Mouse (Mus musculus) spleen, adult 10 weeks (tissue): ENCODE data around the gene Syngr3. TPM values are rescaled to one million over a fixed set of nuclear protein-coding genes. Genes with fewer than 3 reads are reported as not detected.

Source experiments
- polyA plus RNA-seq: library from polyadenylated mRNA; stranded (reverse); fragments of 350-450 nt; fragmentation: Illumina TruSeq; extraction: RNeasy Lipid Tissue Mini Kit (QIAGEN cat#74804); gene quantifications from one replicate; pipeline ENCODE4 v1.2.3, GENCODE M21; 2015; ENCODE audit warnings: low replicate concordance; ENCODE audit not compliant: insufficient read depth

Syngr3 gene
- not detected for polyA plus RNA-seq

DNA sequence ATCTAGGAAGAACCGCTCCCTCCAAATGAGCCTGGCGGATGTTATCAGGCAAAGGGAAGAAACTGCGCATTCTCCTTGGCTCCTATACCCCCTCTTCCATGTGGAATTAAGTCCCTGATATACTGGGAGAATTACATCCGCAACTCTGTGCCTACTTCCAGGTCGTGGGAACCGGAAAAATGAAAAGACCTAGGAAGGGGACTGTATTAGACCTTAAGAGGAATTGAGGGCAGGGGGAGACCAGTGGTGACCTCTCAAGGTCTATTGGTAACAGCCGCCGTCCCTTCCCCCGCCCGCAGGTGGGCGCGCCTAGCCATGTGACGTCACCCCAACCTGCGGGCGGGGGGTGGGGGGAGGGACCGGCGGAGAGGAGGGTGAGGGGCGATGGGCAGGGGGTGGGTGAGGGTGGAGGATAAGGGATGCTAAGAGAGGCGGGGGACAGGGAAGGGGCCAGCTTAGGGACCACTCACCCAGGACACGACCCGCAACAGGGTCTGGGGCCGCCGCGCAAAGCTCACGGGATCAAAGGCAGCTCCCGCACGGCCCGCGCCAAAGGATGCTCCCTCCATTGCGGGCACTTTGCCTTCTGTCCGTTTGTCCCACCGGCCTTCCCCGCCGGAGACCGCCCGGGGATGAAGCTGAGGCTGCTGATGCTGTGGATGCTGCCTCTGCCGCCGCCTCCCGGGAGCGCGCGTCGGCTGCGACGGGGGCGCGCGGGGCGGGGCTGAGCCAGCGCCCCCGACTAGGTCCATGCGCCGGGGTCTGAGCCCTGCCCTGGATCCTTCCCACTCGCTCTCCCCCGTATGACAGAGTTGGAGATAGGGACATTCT is at the start of gene Syngr3:
TSS of gene Syngr3 (minus strand) at position 705 of the 831 bp plus-strand sequence.

DNA sequence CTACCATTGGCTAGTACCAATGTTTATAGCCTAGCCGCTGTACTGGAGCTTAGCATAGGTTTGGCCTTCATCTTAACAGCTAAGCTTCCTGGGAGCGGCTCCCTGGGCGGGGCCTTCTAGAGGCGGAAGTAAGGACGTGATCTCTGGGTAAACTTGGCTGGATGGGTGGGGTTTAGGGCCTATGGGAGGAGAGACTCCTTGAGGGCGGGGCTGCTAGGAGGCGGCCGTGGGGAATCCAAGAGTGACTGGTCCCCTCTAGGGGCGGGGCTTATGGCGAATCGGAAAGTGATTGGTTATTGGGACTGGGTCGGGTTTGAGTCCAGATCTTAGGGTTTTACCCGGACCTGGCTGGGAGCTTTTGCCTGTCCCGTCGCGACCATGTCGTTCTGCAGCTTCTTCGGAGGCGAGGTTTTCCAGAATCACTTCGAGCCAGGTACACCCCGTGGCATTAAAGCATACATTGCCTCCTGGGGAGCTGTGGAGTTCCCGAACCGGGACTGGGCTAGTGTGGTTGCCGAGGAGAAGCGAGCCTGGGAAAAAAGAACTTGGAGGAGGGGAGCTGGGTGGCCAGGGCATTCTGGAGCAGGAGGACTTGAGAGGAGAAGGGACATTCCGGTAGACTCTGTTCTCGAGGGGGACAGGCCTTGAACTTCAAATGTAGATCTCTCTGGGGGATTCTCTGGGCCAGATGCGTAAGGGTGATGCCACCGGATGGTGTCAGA is 46.7 kb upstream of the Syngr3 start, which contains the start of gene Msrb1:
TSS of gene Msrb1 (plus strand) at position 313 of the 722 bp plus-strand sequence.

GRCm38 (mm10) chr17:24727618-24728017 is 37.9 kb upstream of the Syngr3 start, which contains the start of gene Rpl3l:
Gene Rpl3l, plus strand, starts transcription at chr17:24727820.

GRCm38 (mm10) chr17:24724184-24724583 is 34.4 kb upstream of the Syngr3 start, which contains the start of gene Ndufb10:
Gene Ndufb10, minus strand, starts transcription at chr17:24724478.

GRCm38 (mm10) chr17:24717943-24718342 is 28.2 kb upstream of the Syngr3 start, which contains the start of the genes Rnf151 and Rps2:
Gene Rnf151, minus strand, starts transcription at chr17:24718063.
Gene Rps2, plus strand, starts transcription at chr17:24718116.

GRCm38 (mm10) chr17:24706982-24707800 is 17.4 kb upstream of the Syngr3 start, which contains the start of gene Tbl3:
Gene Tbl3, minus strand, starts transcription at chr17:24707660.

GRCm38 (mm10) chr17:24696011-24696697 is 6.4 kb upstream of the Syngr3 start, which contains the start of the genes Gfer and Noxo1:
Gene Gfer, minus strand, starts transcription at chr17:24696156.
Gene Noxo1, plus strand, starts transcription at chr17:24696234.

DNA sequence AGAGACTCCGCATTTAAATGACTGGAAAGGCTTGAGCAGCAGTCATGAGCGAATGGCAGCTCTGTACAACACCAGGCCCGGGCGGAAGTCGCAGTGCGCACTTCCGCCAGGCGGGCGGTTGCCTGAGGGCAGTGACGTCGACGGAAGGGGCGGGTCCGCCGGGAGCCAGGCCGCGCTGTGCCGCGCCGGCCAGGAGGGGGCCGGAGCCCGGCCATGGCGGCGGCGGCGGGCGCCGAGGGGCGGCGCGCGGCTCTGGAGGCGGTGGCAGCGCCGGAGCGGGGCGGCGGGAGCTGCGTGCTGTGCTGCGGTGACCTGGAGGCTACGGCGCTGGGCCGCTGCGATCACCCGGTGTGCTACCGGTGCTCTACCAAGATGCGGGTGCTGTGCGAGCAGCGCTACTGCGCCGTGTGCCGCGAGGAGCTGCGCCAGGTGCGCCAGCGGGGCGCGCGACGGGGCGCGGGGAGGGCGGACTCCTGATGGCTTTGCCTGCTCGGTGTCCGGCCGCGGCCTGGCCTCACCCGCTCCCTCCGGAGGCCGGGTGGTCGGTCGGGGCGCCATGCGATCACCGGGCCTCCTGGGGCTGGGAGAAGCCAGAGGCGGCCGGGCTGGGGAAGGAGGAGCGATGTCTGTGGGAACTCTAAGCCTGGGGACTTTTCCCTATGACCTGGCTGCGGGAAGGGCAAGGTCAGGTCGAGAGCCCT is 20.1 kb downstream of the Syngr3 start, which contains the start of gene Zfp598:
TSS of gene Zfp598 (plus strand) at position 143 of the 701 bp plus-strand sequence.

GRCm38 (mm10) chr17:24658017-24658758 is 31.6 kb downstream of the Syngr3 start, which contains the start of gene Npw:
Gene Npw, minus strand, starts transcription at chr17:24658457.

DNA sequence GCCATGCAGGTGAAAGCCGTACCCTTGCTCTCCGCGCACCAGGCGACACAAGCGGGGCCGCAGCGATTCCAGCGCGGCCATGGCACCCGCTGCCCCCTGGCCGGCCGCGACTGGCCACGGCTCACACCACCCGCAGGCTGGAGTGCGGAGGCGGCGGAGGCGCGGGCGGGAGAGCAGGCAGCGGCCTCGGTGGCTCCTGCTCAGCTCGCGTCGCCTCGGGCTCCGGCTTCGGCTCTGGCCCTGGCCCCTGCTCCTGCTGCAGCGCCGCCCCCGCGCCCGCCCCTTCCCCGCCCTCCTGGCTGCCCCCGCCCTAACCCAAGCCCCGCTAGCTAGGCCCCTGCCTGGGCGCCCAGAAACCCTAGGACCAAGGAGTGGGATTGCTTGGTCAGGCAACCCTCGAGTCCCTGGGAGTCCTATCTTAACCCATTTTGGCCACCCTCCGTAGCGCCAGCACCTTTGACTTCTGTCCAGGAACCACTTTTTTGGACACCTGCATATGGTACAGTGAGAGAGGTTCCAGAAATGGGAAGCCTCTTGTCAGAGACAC is 39.6 kb downstream of the Syngr3 start, which contains the start of gene Slc9a3r2:
TSS of gene Slc9a3r2 (minus strand) at position 258 of the 547 bp plus-strand sequence.

Other genes with a start within 250 kb of the Syngr3 start
- gene Dnase1l2, start 246.8 kb downstream of the Syngr3 start, polyA plus RNA-seq: 8.5 TPM
- gene E4f1, start 219.6 kb downstream of the Syngr3 start, polyA plus RNA-seq: 22.7 TPM
- 18.8 TPM for gene Pgp, start 219.6 kb downstream of the Syngr3 start, polyA plus RNA-seq
- gene Bricd5, start 216.1 kb downstream of the Syngr3 start, polyA plus RNA-seq: 0.26 TPM
- 19.8 TPM for gene Mlst8, start 210.9 kb downstream of the Syngr3 start, polyA plus RNA-seq
- 0.08 TPM for gene Caskin1, start 201.4 kb downstream of the Syngr3 start, polyA plus RNA-seq
- 125 TPM for gene Traf7, start 162.0 kb downstream of the Syngr3 start, polyA plus RNA-seq
- gene Rab26, start 155.7 kb downstream of the Syngr3 start, polyA plus RNA-seq: 1.7 TPM
- 31.5 TPM for gene Pkd1, start 140.1 kb downstream of the Syngr3 start, polyA plus RNA-seq
- gene Tsc2, start 57.3 kb downstream of the Syngr3 start, polyA plus RNA-seq: 46.2 TPM
- 3.4 TPM for gene Nthl1, start 57.3 kb downstream of the Syngr3 start, polyA plus RNA-seq
- gene Slc9a3r2, start 39.6 kb downstream of the Syngr3 start, polyA plus RNA-seq: 21.0 TPM
- not detected for gene Npw, start 31.5 kb downstream of the Syngr3 start, polyA plus RNA-seq
- 15.5 TPM for gene Zfp598, start 20.3 kb downstream of the Syngr3 start, polyA plus RNA-seq
- 16.0 TPM for gene Gfer, start 6.2 kb upstream of the Syngr3 start, polyA plus RNA-seq
- gene Noxo1, start 6.3 kb upstream of the Syngr3 start, polyA plus RNA-seq: 4.3 TPM
- 8.7 TPM for gene Tbl3, start 17.7 kb upstream of the Syngr3 start, polyA plus RNA-seq
- not detected for gene Rnf151, start 28.1 kb upstream of the Syngr3 start, polyA plus RNA-seq
- gene Rps2, start 28.2 kb upstream of the Syngr3 start, polyA plus RNA-seq: 1,280 TPM
- 148 TPM for gene Ndufb10, start 34.5 kb upstream of the Syngr3 start, polyA plus RNA-seq
- not detected for gene Rpl3l, start 37.9 kb upstream of the Syngr3 start, polyA plus RNA-seq
- 62.1 TPM for gene Msrb1, start 46.7 kb upstream of the Syngr3 start, polyA plus RNA-seq
- gene Hs3st6, start 63.0 kb upstream of the Syngr3 start, polyA plus RNA-seq: not detected
- 0.51 TPM for gene Meiob, start 114.3 kb upstream of the Syngr3 start, polyA plus RNA-seq
- gene Hagh, start 150.2 kb upstream of the Syngr3 start, polyA plus RNA-seq: 62.0 TPM
- gene Fahd1, start 160.4 kb upstream of the Syngr3 start, polyA plus RNA-seq: 9.4 TPM
- 0.36 TPM for gene Igfals, start 176.0 kb upstream of the Syngr3 start, polyA plus RNA-seq
- gene Nubp2, start 196.4 kb upstream of the Syngr3 start, polyA plus RNA-seq: 30.4 TPM
- 12.0 TPM for gene Spsb3, start 196.7 kb upstream of the Syngr3 start, polyA plus RNA-seq
- gene Eme2, start 205.1 kb upstream of the Syngr3 start, polyA plus RNA-seq: 12.4 TPM
- 18.6 TPM for gene Mrps34, start 205.2 kb upstream of the Syngr3 start, polyA plus RNA-seq
- 14.5 TPM for gene Nme3, start 206.5 kb upstream of the Syngr3 start, polyA plus RNA-seq
- 68.1 TPM for gene Mapk8ip3, start 247.0 kb upstream of the Syngr3 start, polyA plus RNA-seq